Mouse (Mus musculus): ENCODE results near the gene Erp44. TPM values are rescaled to one million over a fixed set of nuclear protein-coding genes. Genes with fewer than 3 reads are reported as not detected.

Gene Erp44
- 10 to 100 TPM; 43.7 to 46.8 TPM for total RNA-seq (2023)

DNA sequence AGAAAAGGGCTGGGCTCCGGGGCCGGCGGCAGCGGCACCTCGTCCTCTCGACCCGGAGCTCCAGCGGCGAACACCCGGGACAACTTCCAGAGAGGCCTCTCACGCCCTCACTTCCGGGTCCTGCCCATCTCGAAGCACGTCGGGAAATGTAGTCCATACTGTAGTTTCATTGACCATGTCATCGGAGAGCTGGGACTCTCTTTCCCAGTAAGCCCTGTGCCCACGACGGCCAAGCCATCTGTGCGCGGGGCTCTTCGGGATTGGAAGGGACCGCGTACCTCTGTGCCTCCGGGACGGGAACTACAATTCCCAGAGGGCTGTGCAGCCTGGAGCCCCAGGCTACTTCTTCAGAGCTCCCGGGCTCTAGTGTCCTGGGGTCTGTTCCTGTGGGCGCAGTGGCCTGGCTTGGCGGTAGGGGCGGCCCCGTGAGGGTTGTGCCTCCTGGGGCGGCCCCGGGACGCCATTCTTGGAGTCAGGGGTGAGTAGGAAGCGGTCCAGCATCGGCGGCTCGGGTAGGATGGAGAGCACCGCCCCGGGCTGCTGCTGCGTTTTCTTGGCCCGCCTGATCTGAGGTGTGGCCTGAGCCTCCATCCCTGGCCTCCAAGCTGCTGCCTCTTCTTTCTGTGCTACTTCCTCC, at the start of gene Erp44, which contains the start of gene Invs:
TSS of gene Erp44 (minus strand) at position 61 of the 637 bp plus-strand sequence.
TSS of gene Invs (plus strand) at position 263 of the 637 bp plus-strand sequence.

Other genes with a start within 250 kb of the Erp44 start
- 10 to 100 TPM; 47.1 to 70.3 TPM for gene Nr4a3, start 234.4 kb downstream of the Erp44 start, total RNA-seq (2023)
- 10 to 100 TPM; 18.7 to 23.4 TPM for gene Stx17, start 154.6 kb downstream of the Erp44 start, total RNA-seq (2023)
- 10 to 100 TPM; 11.7 to 13.5 TPM for gene Invs, start 202 bp upstream of the Erp44 start, total RNA-seq (2023)
- gene Tex10, start 193.9 kb upstream of the Erp44 start, total RNA-seq (2023), result 10 to 100 TPM; 69.5 to 84.0 TPM

All from T-cell, adult 66 days (primary cell).